Mouse (Mus musculus) midbrain, postnatal 0 days (tissue): Measurements from ENCODE around the gene Pmpca. TPM values are rescaled to one million over a fixed set of nuclear protein-coding genes. Genes with fewer than 3 reads are reported as not detected.

Experiments used
- ATAC-seq: fragments of 200-750 bp; cut with Nextera tagmentation; 2 replicates; pipeline ENCODE4 v1.8.0; 2017; ENCODE audit warnings: moderate number of reproducible peaks, mild to moderate bottlenecking, moderate TSS enrichment, moderate library complexity; ENCODE audit not compliant: low FRiP score
- DNase-seq: peaks from one replicate; pipeline ENCODE4 v3.0.0-alpha.2; 2015; ENCODE audit warnings: low spot score
- H3K27ac ChIP-seq: fragments of 300-500 bp; sonication (generic); 2 replicates; pipeline ENCODE4 v1.5.1; 2014; ENCODE audit warnings: low read depth, mild to moderate bottlenecking, low read length, mixed read lengths
- H3K27me3 ChIP-seq: fragments of 300-500 bp; sonication (generic); 2 replicates; pipeline ENCODE4 v1.6.1; 2014; ENCODE audit warnings: low read length, control low read depth, mixed read lengths; ENCODE audit not compliant: insufficient read depth
- H3K36me3 ChIP-seq: fragments of 300-500 bp; sonication (generic); 2 replicates; pipeline ENCODE4 v1.6.1; 2014; ENCODE audit warnings: low read length, control low read depth, mixed read lengths; ENCODE audit not compliant: insufficient read depth
- H3K4me1 ChIP-seq: fragments of 300-500 bp; sonication (generic); 2 replicates; pipeline ENCODE4 v1.6.1; 2014; ENCODE audit warnings: mild to moderate bottlenecking, control low read depth, antibody characterized with exemption, low read length, mixed read lengths; ENCODE audit not compliant: insufficient read depth
- H3K4me2 ChIP-seq: fragments of 300-500 bp; sonication (generic); 2 replicates; pipeline ENCODE4 v1.6.1; 2014; ENCODE audit warnings: low read depth, mild to moderate bottlenecking, low read length, mixed read lengths; ENCODE audit not compliant: poor library complexity, severe bottlenecking
- H3K4me3 ChIP-seq: fragments of 300-500 bp; sonication (generic); 2 replicates; pipeline ENCODE4 v1.5.1; 2014; ENCODE audit warnings: low read depth, mild to moderate bottlenecking, low read length, moderate library complexity
- H3K9ac ChIP-seq: fragments of 300-500 bp; sonication (generic); replicated peaks from 2 replicates; pipeline ENCODE4 v1.6.1; 2014; ENCODE audit warnings: mild to moderate bottlenecking, low read length, moderate library complexity, mixed read lengths; ENCODE audit not compliant: poor library complexity, severe bottlenecking
- H3K9me3 ChIP-seq: fragments of 300-500 bp; sonication (generic); 2 replicates; pipeline ENCODE4 v1.6.1; 2016; ENCODE audit warnings: low read length, control low read depth
- CTCF ChIP-seq: IDR thresholded peaks from 2 replicates; pipeline ENCODE4 v1.5.1; 2016; ENCODE audit warnings: antibody characterized with exemption, mild to moderate bottlenecking
- WGBS: fragments of 180-500 bp; shearing (Covaris S2); extraction: QIAGEN DNeasy Blood & Tissue Kit; methylation state at CpG from one replicate; pipeline ENCODE4 v1.1.7; 2014; 5-methylcytosine and 5-hydroxymethylcytosine counted together
- polyA plus RNA-seq: library from polyadenylated mRNA; unstranded; fragments of >200 nt; fragmentation: Nextera tagmentation; extraction: Ambion mirVana; gene quantifications from 2 replicates; pipeline ENCODE4 v1.2.1, GENCODE M21; 2015
- total RNA-seq: library from RNA; depleted of rRNA; stranded (reverse); fragments of >200 nt; gene quantifications from 2 replicates; pipeline ENCODE4 v1.2.3, GENCODE M21; 2014

Gene Pmpca
- total and polyA plus RNA-seq, 2 experiments from 2014 or later, result 64.8 to 85.1 TPM

- Histone ChIP-seq H3K9me3 (no peaks in the 10 kb centered on the region), H3K27me3 (no peaks in the 10 kb centered on the region), H3K4me2 (no peak overlapping the region), H3K9ac (no peak overlapping the region), H3K4me1 (0 out of 2 replicates have a peak, but pooled peaks cover 6% of the 10 kb centered on the region), H3K27ac (no peak overlapping the region), H3K36me3 (peaks cover 65% of the 10 kb centered on the region), H3K4me3 (no peak overlapping the region)
- 90% methylated on average over 5 of the region's 5 CpGs for WGBS
- DNase-seq, result no peak
- no peak for ATAC-seq
- no peak for TF ChIP-seq CTCF
These were observed 11.2 kb downstream of the Pmpca start for GRCm38 (mm10) chr2:26400296-26400695.

DNA sequence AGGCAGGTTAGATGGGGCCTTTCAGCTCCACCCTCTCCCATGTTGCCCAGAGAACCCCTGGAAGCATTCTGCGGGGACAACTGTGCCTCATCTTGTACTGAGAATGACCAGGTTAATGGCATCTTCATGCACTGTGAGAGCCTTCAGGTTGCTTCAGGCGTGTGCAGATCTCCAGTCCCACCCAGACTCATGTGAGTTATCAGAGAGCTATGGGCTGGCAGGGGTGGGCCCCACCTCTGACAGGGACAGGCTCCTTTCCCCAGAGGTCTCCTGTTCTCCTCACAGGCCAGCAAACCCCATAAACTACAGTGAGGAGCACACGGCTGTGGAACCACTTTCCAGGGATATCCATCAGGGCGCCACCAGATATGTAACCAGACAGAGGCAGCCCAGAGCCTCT, 11.9 kb downstream of the Pmpca start:
- Histone ChIP-seq H3K9ac (no peak overlapping the region), H3K4me2 (no peak overlapping the region), H3K9me3 (no peaks in the 10 kb centered on the region), H3K27me3 (no peaks in the 10 kb centered on the region), H3K4me1 (peaks cover 9% of the 10 kb centered on the region; the same call in 1 of the 2 replicates), H3K36me3 (peaks cover 57% of the 10 kb centered on the region), H3K27ac (no peak overlapping the region), H3K4me3 (no peak overlapping the region)
- WGBS, result 90% methylated on average over 4 of the region's 4 CpGs
- no peak for DNase-seq
- TF ChIP-seq CTCF, result no peak
- ATAC-seq, result no peak

- H3K36me3 ChIP-seq, result peaks cover 46% of the 10 kb centered on the region
- no peaks in the 10 kb centered on the region for H3K9me3 ChIP-seq
- TF ChIP-seq CTCF, result no peak
- no peak overlapping the region for H3K4me2 ChIP-seq
- peaks cover 20% of the 10 kb centered on the region for H3K4me1 ChIP-seq
- WGBS, result 91% methylated on average over 1 of the region's 1 CpGs
- DNase-seq, result no peak
- H3K4me3 ChIP-seq, result no peak overlapping the region
- no peaks in the 10 kb centered on the region for H3K27me3 ChIP-seq
- no peak for ATAC-seq
- no peak overlapping the region for H3K27ac ChIP-seq
- H3K9ac ChIP-seq, result no peak overlapping the region
These were observed 13.1 kb downstream of the Pmpca start for GRCm38 (mm10) chr2:26402265-26402664.

DNA sequence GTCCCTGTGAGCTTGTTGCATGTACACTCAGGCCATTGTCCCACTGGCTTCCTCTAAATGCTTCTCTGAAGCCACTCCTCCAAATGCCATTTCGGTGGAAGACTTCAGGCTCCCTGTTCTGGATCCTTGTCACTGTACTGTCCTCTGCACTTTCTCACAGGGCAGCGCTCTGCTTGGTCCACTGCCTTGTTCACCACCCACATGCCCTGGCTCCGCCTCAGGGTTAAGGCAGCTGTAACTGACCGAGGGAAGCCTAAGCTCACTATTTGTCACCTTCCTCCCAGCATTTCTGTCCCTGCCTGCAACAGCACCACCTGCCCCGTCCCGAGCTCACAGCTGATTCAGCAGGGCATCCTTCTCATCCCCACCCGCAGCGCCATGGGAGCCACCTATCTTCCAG, 14.2 kb downstream of the Pmpca start:
- whole genome bisulfite sequencing, result 76% methylated on average over 8 of the region's 8 CpGs
- ATAC-seq (no peak), DNase-seq (no peak)
- H3K36me3 ChIP-seq, result peaks cover 36% of the 10 kb centered on the region
- no peaks in the 10 kb centered on the region for H3K9me3 ChIP-seq
- no peaks in the 10 kb centered on the region for H3K27me3 ChIP-seq
- peaks cover 30% of the 10 kb centered on the region for H3K4me1 ChIP-seq
- no peak for TF ChIP-seq CTCF
- no peak overlapping the region for H3K9ac ChIP-seq
- no peak overlapping the region for H3K4me2 ChIP-seq
- no peak overlapping the region for H3K4me3 ChIP-seq
- H3K27ac ChIP-seq, result no peak overlapping the region

DNA sequence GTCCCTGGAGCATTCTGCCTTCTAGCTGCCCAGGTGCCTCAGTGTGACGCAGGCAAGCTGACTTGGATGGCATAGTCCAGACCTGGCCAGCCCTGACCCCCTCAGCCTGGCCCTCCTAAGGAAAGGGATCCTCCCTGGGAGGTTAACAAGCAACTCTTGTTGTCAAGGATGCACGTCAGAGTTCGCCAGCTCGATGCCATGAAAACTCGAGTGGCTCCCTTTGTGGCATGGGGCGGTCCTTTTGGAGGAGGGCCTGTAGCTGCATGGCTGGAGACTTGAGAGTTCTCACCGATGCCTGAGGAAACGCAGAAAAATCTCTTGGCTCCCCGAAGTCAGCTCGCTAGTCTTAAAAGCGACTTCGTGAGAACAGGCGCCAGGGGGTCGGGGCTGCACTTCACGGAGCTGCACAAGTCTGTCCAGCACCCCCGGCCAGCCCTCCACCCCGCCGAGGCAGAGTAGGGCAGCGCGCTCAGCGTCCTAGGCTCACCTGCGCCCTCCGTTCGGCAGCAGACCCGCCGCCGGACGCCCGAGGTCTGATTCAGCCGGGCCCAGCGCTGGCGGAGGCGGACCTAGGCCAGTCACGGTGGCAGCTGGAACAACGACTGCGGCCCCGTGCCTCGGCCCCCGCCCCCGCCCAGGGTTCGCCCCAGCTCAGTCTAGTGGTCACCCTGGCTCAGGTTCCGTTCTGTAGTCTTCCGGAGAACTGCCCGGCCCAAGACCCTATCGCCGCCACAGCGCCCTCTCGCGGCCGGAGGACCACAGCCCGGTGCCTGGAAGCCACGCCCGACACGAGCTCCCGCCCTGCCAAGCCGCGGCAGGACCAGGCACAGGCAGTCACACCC, 19.6 kb downstream of the Pmpca start, which contains the start of gene Inpp5e:
Gene Inpp5e (minus strand): TSS at position 689 of the 842 bp plus-strand sequence.
- WGBS, result under 1% methylated on average over 55 of the region's 57 CpGs

GRCm38 (mm10) chr2:26409362-26409761, 20.2 kb downstream of the Pmpca start:
- Histone ChIP-seq H3K4me2 (peak overlapping the region; percentile 84), H3K4me3 (peak overlapping the region; percentile 84; the same call in 1 of the 2 replicates), H3K9me3 (no peaks in the 10 kb centered on the region), H3K4me1 (peaks cover 30% of the 10 kb centered on the region), H3K27me3 (no peaks in the 10 kb centered on the region), H3K36me3 (peaks cover 34% of the 10 kb centered on the region), H3K9ac (no peak overlapping the region), H3K27ac (no peak overlapping the region)
- no peak; the same call in 1 of the 2 replicates for ATAC-seq
- WGBS, result 59% methylated on average over 3 of the region's 3 CpGs
- DNase-seq, result no peak
- no peak for TF ChIP-seq CTCF

More for the DNA sequence above, 19.6 kb downstream of the Pmpca start, which contains the start of gene Inpp5e:
- H3K27me3 ChIP-seq, result no peaks in the 10 kb centered on the region
- peaks cover 30% of the 10 kb centered on the region for H3K4me1 ChIP-seq
- peaks cover 28% of the 10 kb centered on the region for H3K36me3 ChIP-seq
- H3K9ac ChIP-seq, result peak within 1 kb of the TSS; percentile 85
- peak within 1 kb of the TSS; percentile 84 for H3K4me2 ChIP-seq
- H3K27ac ChIP-seq, result peak within 1 kb of the TSS; percentile 74
- H3K4me3 ChIP-seq, result peak within 1 kb of the TSS; percentile 84
- TF ChIP-seq CTCF, result peak; percentile 95
- DNase-seq (peak; percentile 95), ATAC-seq (peak; percentile 94)
- no peaks in the 10 kb centered on the region for H3K9me3 ChIP-seq
